Mouse (Mus musculus) adrenal gland, postnatal 36 days (tissue): ENCODE results near the gene Srebf2. TPM values are rescaled to one million over a fixed set of nuclear protein-coding genes. Genes with fewer than 3 reads are reported as not detected.
"Not testable (repeated sequence)": the region's sequence is repeated elsewhere in the genome, so short reads cannot be mapped to it uniquely, and the experiment has no call there.

Experiments
- DNase-seq, 2 experiments: peaks; one replicate each; pipeline ENCODE4 v3.0.0; 2021; ENCODE audit warnings: mixed read lengths in 1 of 2
- microRNA-seq: library from miRNA; unstranded; fragments of <30 nt; microRNA quantifications from one replicate; pipeline ENCODE4 v1.2.0, GENCODE M21; 2021
- total RNA-seq, 2 experiments: library from RNA; stranded (reverse); gene quantifications; 2 replicates each; pipeline ENCODE4 v1.2.3; 2021

Srebf2 gene
- total RNA-seq, 2 experiments from 2014 or later: 80.3 to 113 TPM

DNA sequence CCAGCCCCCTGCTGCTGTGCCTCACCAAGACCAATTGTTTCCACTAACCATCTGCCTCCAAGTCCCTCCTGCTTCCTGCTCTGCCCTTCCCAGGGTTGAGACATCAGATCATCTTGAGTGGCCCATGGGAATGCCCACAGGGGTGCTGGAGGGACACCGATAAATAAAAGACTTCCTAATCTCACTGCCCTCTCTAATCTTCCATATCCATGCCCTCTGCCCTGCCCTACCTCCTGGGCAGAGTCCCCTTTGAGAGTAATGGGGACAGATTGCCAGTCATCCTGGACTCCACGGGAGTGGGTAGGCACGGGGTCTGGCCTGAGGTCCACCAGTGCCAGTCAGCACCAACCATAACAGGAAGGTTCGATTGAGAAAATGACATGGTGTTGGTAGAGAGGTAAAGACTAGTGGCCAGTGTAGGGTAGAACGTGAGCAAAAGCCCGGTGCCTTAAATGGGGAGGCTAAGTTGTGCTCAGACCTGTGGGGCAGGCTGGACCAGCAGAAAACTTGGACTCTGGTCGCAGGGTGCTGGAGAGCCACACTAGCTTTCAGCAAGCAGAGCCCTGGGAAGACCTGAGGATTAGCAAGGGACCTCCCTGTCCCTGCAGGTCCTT, 77.7 kb downstream of the Srebf2 start:
- no peak for DNase-seq

- DNase-seq: no peak
Measured at GRCm38 (mm10) chr15:82225769-82226168, 78.8 kb downstream of the Srebf2 start.

DNA sequence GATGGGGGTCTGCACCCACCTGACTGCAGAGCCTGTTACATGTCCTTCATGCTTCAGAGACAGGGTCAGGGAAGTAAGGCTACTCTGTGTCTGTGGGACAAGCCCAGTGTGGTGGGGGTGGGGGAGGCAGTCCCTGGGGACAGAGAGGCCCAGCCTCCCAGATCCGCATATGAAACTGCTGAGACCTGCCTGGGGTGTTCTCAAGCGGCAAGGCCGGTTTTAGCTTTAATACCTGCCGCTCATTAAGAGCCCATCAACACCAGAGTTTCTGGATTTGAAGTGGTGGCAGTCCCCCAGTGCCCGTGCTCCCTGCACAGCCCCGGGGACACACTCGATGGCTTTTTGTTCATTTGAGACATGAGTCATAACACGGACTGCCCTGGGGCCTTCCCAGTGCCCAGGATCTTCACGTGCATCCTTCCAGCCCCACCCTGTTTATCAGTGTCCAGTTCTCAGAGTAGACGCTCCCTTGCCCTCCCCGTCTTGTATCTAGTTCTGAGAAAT, 82.6 kb downstream of the Srebf2 start:
- no peak for DNase-seq

GRCm38 (mm10) chr15:82230098-82230611, 83.2 kb downstream of the Srebf2 start:
- no peak for DNase-seq

DNA sequence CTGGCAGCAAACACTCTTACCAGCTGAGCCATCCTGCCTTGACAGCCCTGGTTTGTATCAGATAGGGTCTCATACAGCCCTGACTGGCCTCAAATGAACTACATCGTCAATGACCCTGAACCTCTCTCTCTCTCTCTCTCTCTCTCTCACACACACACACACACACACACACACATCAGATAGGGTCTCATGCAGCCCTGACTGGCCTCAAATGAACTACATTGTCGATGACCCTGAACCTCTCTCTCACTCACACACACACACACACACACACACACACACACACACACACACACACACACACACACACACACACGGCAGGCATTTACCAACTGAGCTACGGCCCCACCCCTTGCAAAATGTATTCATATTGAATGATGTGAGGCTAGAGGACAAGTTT, 84.1 kb downstream of the Srebf2 start:
- no peak for DNase-seq

DNA sequence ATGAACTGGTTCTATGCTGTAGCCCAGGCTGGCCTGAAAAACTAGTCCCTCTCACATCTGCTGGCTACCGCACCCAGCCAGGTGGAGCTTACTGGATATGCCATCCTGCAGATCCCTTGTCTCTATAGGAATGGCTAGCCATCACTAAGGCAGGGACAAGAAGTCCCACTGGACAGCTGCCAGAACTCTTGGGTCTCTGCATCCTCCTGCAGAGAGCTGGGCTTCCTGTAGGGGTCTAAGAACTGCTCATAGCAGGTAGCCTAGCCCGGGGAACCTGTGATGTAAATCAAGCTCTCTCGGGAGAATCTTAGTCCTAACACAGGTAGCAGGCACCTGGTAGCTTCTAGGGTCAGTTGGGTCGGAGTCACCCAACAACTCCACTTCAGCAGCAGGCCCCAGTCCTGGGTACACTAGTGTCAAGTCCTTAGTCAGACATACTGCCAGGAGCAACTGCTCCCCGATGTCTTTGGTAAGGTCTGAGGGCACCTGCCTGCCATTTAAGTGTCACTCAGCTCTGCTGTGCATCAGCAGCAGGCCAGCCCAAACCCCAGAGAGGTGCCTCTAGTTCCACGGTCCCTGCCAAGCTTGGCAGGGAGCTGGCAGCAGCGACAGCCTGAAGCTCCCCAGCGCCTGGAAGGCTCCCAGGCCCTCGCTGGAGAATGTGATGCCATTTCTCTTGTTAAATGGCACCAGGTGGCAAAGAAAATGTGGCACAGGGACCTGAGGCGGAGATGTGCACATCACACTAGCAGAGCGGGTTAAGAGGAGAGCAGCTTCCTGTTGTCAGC, 84.8 kb downstream of the Srebf2 start:
- DNase-seq: no peak

- DNase-seq: no peak
Measured at GRCm38 (mm10) chr15:82232651-82233050, 85.7 kb downstream of the Srebf2 start.

DNA sequence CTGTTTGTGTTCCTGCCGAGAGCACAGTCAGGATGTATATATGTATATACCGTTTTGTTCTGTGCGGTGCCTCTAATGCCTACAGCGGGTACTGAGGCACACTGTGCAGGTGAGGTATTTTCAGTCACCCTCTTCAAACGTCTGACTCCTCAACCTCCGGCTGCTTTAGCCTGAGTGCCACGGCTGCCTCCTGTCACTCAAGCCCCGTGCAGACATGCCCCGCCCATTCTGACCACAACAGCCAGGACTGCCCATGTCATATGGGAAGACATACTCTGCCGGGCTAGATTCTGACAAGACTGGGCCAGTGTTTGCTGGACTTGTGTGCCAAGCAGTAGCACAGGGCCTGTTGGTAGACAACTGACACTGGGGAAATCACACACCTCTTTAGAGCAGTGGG, 88.7 kb downstream of the Srebf2 start:
- no peak for DNase-seq

DNA sequence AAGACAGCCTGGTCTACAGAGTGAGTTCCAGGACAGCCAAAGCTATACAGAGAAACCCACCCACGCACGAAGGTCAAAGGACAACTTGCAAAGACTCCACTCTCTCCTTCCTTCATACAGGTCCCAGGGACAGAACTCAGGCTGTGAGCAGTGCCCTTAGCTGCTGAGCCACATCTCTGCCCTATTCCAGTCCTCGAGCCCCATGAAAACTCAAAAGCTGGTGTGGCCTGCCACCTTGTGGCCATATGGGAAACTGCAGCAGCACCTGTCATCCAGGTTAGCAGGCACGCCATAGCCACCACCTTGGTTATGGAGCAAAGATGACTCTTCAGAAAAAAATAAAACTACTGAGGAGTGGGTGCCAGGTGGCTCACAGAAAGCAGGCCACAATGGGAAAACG, 89.6 kb downstream of the Srebf2 start:
- DNase-seq: peak; percentile 83 to 84

- DNase-seq: no peak
Measured at GRCm38 (mm10) chr15:82243311-82243710, 96.3 kb downstream of the Srebf2 start.

- DNase-seq: no peak
Measured at GRCm38 (mm10) chr15:82243742-82244114, 96.7 kb downstream of the Srebf2 start.

- DNase-seq: peak; percentile 94 to 96
Measured at GRCm38 (mm10) chr15:82244115-82244804, 97.3 kb downstream of the Srebf2 start, which contains the start of gene Cenpm. Gene Cenpm (minus strand): TSS chr15:82244748.

DNA sequence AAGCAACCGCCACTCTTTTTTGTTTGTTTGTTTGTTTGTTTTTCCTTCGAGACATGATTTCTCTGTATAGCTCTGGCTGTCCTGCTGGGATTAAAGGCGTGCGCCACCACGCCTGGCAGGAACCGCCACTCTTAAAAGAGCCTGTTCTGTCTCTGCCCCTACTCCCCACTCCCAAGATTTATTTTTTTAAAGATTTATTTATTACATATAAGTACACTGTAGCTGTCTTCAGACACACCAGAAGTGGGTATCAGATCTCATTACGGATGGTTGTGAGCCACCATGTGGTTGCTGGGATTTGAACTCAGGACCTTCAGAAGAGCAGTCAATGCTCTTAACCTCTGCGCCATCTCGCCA, 97.8 kb downstream of the Srebf2 start:
- DNase-seq: not testable (repeated sequence)

DNA sequence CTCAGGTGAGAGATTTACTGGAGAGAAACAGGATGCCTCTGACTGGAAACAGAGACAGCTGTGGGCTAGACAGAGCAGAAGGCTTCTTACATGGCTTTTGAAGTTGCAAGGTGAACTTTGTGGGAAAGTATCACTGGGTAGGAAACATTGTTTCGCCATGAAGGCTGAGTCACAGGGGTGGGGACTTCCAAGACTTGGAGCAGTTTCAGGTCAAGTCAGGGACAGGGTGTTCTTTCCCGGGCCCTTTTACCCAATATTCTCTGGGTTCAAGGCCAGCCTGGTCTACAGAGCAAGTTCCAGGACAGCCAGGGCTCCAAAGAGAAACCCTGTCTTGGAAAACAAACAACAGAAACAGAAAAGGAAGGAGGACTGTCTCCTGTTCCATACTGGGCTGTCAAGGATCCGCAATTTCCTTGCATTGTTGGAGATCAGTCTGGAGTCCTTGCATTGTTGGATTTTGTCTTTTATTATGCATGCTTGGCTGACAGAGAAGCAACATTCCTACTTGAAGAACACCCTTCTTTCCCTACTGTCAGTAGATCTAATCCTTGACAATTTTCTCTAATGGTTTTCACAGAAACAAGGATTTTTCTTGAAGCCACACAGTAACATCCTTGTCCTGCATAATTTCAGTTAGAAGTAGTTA, 100.3 kb downstream of the Srebf2 start:
- peak; percentile 78 to 79 for DNase-seq

- no peak for DNase-seq
Measured at GRCm38 (mm10) chr15:82251579-82251978, 104.6 kb downstream of the Srebf2 start.

DNA sequence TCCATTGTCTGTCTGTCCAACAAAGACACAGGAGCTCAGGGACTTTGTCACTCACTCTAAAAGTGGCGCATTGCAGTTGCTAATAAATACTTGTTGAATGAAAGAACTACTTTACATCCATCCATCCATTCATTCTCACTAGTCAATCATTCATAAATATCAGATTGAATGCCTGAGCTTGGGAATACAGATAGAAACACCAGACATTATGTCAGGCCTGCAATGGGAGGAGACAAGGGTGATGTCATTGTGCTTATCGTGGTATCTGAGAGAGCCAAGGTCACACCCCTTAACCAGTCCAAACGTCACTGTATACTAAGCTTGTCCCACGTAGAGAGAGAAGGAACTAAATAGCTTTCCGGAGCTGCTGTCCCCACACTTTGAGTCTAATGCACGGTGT, 105.1 kb downstream of the Srebf2 start, which contains the start of gene 1500009C09Rik:
TSS of gene 1500009C09Rik (plus strand) at position 301 of the 400 bp plus-strand sequence.
- DNase-seq: no peak

Small RNAs within 50 kb of the gene (microRNA-seq; reads per million reads assigned to microRNA genes)
- 33.8 reads per million, percentile 40 among the genes with 10 or more reads in this experiment for gene Mir33

Other genes starting within 250 kb of the Srebf2 start
- gene Polr3h, start 220.9 kb upstream of the Srebf2 start, total RNA-seq: 10 to 100 TPM; 23.5 to 24.9 TPM
- 10 to 100 TPM; 12.4 to 16.0 TPM for gene Csdc2, start 210.4 kb upstream of the Srebf2 start, total RNA-seq
- gene Pmm1, start 186.3 kb upstream of the Srebf2 start, total RNA-seq: 10 to 100 TPM; 51.1 to 90.8 TPM
- gene 1700029P11Rik, start 166.6 kb upstream of the Srebf2 start, total RNA-seq: not detected
- 10 to 100 TPM; 55.2 to 81.1 TPM for gene Xrcc6, start 159.3 kb upstream of the Srebf2 start, total RNA-seq
- gene Desi1, start 113.3 kb upstream of the Srebf2 start, total RNA-seq: 100 to 1,000 TPM in 1 of 2 experiments, 10 to 100 TPM in 1; 54.2 to 105 TPM
- gene Snu13, start 99.6 kb upstream of the Srebf2 start, total RNA-seq: 10 to 100 TPM; 88.7 to 94.1 TPM
- gene 4930407I10Rik, start 88.0 kb upstream of the Srebf2 start, total RNA-seq: not detected
- 1 to 10 TPM in 1 of 2 experiments, under 1 TPM in 1; 0.76 to 3.7 TPM for gene Mei1, start 77.2 kb upstream of the Srebf2 start, total RNA-seq
- 10 to 100 TPM in 1 of 2 experiments, 1 to 10 TPM in 1; 6.7 to 11.3 TPM for gene Ccdc134, start 19.3 kb upstream of the Srebf2 start, total RNA-seq
- under 1 TPM; 0.46 to 0.73 TPM for gene Shisa8, start 65.6 kb downstream of the Srebf2 start, total RNA-seq
- under 1 TPM in 1 of 2 experiments, not detected in 1; 0.20 TPM for gene Tnfrsf13c, start 77.2 kb downstream of the Srebf2 start, total RNA-seq
- 1 to 10 TPM; 2.9 to 4.3 TPM for gene Cenpm, start 97.6 kb downstream of the Srebf2 start, total RNA-seq
- 1 to 10 TPM in 1 of 2 experiments, under 1 TPM in 1; 0.23 to 1.2 TPM for gene 1500009C09Rik, start 105.2 kb downstream of the Srebf2 start, total RNA-seq
- 1 to 10 TPM; 2.6 to 4.3 TPM for gene Sept3, start 127.7 kb downstream of the Srebf2 start, total RNA-seq
- gene Wbp2nl, start 151.8 kb downstream of the Srebf2 start, total RNA-seq: not detected
- 10 to 100 TPM; 59.1 to 68.1 TPM for gene Naga, start 191.7 kb downstream of the Srebf2 start, total RNA-seq
- gene Pheta2, start 191.8 kb downstream of the Srebf2 start, total RNA-seq: 1 to 10 TPM in 1 of 2 experiments, under 1 TPM in 1; 0.59 to 1.1 TPM
- 100 to 1,000 TPM; 166 to 186 TPM for gene Smdt1, start 191.8 kb downstream of the Srebf2 start, total RNA-seq
- 100 to 1,000 TPM; 439 to 578 TPM for gene Ndufa6, start 207.1 kb downstream of the Srebf2 start, total RNA-seq
- gene Cyp2d22, start 233.1 kb downstream of the Srebf2 start, total RNA-seq: 10 to 100 TPM; 34.1 to 36.4 TPM
- not detected for gene Cyp2d11, start 246.8 kb downstream of the Srebf2 start, total RNA-seq